Mouse (Mus musculus) megakaryocyte, embryonic 14.5 days (primary cell): ENCODE results near the gene Zbtb43.

ENCODE experiments used
- FLI1 ChIP-seq: IDR thresholded peaks from 2 replicates; pipeline ENCODE4 v1.6.1; 2012; ENCODE audit warnings: low read length, inconsistent platforms, mixed read lengths
- GATA1 ChIP-seq: IDR thresholded peaks from 3 replicates; pipeline ENCODE4 v1.6.1; 2012; ENCODE audit warnings: mixed read lengths, low read length, inconsistent platforms, borderline replicate concordance

DNA sequence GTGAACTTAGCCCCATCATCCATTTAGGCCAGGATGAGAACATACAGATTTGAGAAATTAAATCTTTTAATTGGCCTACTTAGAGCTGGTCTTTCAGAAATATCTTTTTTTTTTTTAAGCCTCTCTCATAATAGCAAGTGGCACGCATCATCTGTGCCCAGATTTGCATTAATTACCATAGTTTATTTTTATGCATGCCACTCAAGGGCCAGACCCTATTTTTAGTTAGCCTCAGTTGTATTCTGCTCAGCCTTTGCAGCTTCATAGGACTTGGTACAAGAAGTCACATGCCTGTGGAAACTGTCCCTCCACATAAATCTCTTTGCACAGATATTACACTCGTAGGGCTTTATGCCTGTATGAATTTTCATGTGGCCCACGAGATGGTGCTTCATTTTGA lies 14.9 kb downstream of the Zbtb43 start:
- TF ChIP-seq FLI1 (no peak), GATA1 (no peak)
